Mouse (Mus musculus): Measurements from ENCODE around the gene Cacna1g. TPM values are rescaled to one million over a fixed set of nuclear protein-coding genes. Genes with fewer than 3 reads are reported as not detected.
A peak's percentile ranks its signal among the peaks of the same experiment; 100 is the strongest.
"Not testable (repeated sequence)": the region's sequence is repeated elsewhere in the genome, so short reads cannot be mapped to it uniquely, and the experiment has no call there.

Cacna1g gene
- polyA plus RNA-seq, 1 experiment from 2014 or later: 5.8 TPM

- Histone ChIP-seq H3K4me1 (ENCODE audit: control insufficient read depth, insufficient read depth, low read length) (peaks cover 18% of the 10 kb centered on the region), H3K36me3 (ENCODE audit: control insufficient read depth, insufficient read depth) (no peaks in the 10 kb centered on the region), H3K27me3 (ENCODE audit: control insufficient read depth, insufficient read depth, low read length) (0 out of 2 replicates have a peak, but pooled peaks cover 4% of the 10 kb centered on the region), H3K27ac (ENCODE audit: low read length) (no peak overlapping the region), H3K9ac (ENCODE audit: low read length) (no peak overlapping the region), H3K9me3 (replicated peaks; ENCODE audit: control insufficient read depth, low read length) (no peaks in the 10 kb centered on the region), H3K4me2 (ENCODE audit: low read depth, low read length) (no peak overlapping the region), H3K4me3 (ENCODE audit: low read length) (no peak overlapping the region)
- no peak for ATAC-seq (replicated peaks; ENCODE audit: extremely low read depth, insufficient read depth, low FRiP score)
- WGBS: 60% methylated on average over 11 of the region's 11 CpGs
Measured at GRCm38 (mm10) chr11:94407803-94408321, 66.1 kb downstream of the Cacna1g start.

GRCm38 (mm10) chr11:94405348-94405747 lies 68.7 kb downstream of the Cacna1g start:
- Histone ChIP-seq H3K9me3 (replicated peaks; ENCODE audit: control insufficient read depth, low read length) (no peaks in the 10 kb centered on the region), H3K27me3 (ENCODE audit: control insufficient read depth, insufficient read depth, low read length) (0 out of 2 replicates have a peak, but pooled peaks cover 5% of the 10 kb centered on the region), H3K36me3 (ENCODE audit: control insufficient read depth, insufficient read depth) (no peaks in the 10 kb centered on the region), H3K4me2 (ENCODE audit: low read depth, low read length) (no peak overlapping the region), H3K4me3 (ENCODE audit: low read length) (no peak overlapping the region), H3K9ac (ENCODE audit: low read length) (no peak overlapping the region), H3K4me1 (ENCODE audit: control insufficient read depth, insufficient read depth, low read length) (peaks cover 8% of the 10 kb centered on the region), H3K27ac (ENCODE audit: low read length) (no peak overlapping the region)
- 39% methylated on average over 6 of the region's 6 CpGs for WGBS
- ATAC-seq (replicated peaks; ENCODE audit: extremely low read depth, insufficient read depth, low FRiP score): no peak

- Histone ChIP-seq H3K4me2 (ENCODE audit: low read depth, low read length) (no peak overlapping the region), H3K4me1 (ENCODE audit: control insufficient read depth, insufficient read depth, low read length) (peaks cover 8% of the 10 kb centered on the region), H3K4me3 (ENCODE audit: low read length) (no peak overlapping the region), H3K9me3 (replicated peaks; ENCODE audit: control insufficient read depth, low read length) (no peaks in the 10 kb centered on the region), H3K36me3 (ENCODE audit: control insufficient read depth, insufficient read depth) (no peaks in the 10 kb centered on the region), H3K27ac (ENCODE audit: low read length) (no peak overlapping the region), H3K9ac (ENCODE audit: low read length) (no peak overlapping the region), H3K27me3 (ENCODE audit: control insufficient read depth, insufficient read depth, low read length) (0 out of 2 replicates have a peak, but pooled peaks cover 5% of the 10 kb centered on the region)
- ATAC-seq (replicated peaks; ENCODE audit: extremely low read depth, insufficient read depth, low FRiP score): peak; percentile 70
- WGBS: 25% methylated on average over 11 of the region's 11 CpGs
Measured at GRCm38 (mm10) chr11:94404641-94405260, 69.2 kb downstream of the Cacna1g start.

GRCm38 (mm10) chr11:94404178-94404577 lies 69.8 kb downstream of the Cacna1g start:
- Histone ChIP-seq H3K9me3 (replicated peaks; ENCODE audit: control insufficient read depth, low read length) (no peaks in the 10 kb centered on the region), H3K27ac (ENCODE audit: low read length) (no peak overlapping the region), H3K27me3 (ENCODE audit: control insufficient read depth, insufficient read depth, low read length) (0 out of 2 replicates have a peak, but pooled peaks cover 2% of the 10 kb centered on the region), H3K36me3 (ENCODE audit: control insufficient read depth, insufficient read depth) (no peaks in the 10 kb centered on the region), H3K9ac (ENCODE audit: low read length) (no peak overlapping the region), H3K4me3 (ENCODE audit: low read length) (no peak overlapping the region), H3K4me1 (ENCODE audit: control insufficient read depth, insufficient read depth, low read length) (peaks cover 8% of the 10 kb centered on the region), H3K4me2 (ENCODE audit: low read depth, low read length) (no peak overlapping the region)
- WGBS: 64% methylated on average over 5 of the region's 5 CpGs
- ATAC-seq (replicated peaks; ENCODE audit: extremely low read depth, insufficient read depth, low FRiP score): no peak

GRCm38 (mm10) chr11:94403757-94404156 lies 70.2 kb downstream of the Cacna1g start:
- Histone ChIP-seq H3K27me3 (ENCODE audit: control insufficient read depth, insufficient read depth, low read length) (0 out of 2 replicates have a peak, but pooled peaks cover 2% of the 10 kb centered on the region), H3K36me3 (ENCODE audit: control insufficient read depth, insufficient read depth) (no peaks in the 10 kb centered on the region), H3K4me2 (ENCODE audit: low read depth, low read length) (no peak overlapping the region), H3K27ac (ENCODE audit: low read length) (no peak overlapping the region), H3K4me1 (ENCODE audit: control insufficient read depth, insufficient read depth, low read length) (peaks cover 8% of the 10 kb centered on the region), H3K9me3 (replicated peaks; ENCODE audit: control insufficient read depth, low read length) (no peaks in the 10 kb centered on the region), H3K9ac (ENCODE audit: low read length) (no peak overlapping the region), H3K4me3 (ENCODE audit: low read length) (no peak overlapping the region)
- 83% methylated on average over 10 of the region's 10 CpGs for WGBS
- no peak for ATAC-seq (replicated peaks; ENCODE audit: extremely low read depth, insufficient read depth, low FRiP score)

- H3K36me3 ChIP-seq (ENCODE audit: control insufficient read depth, insufficient read depth): no peaks in the 10 kb centered on the region
Measured at GRCm38 (mm10) chr11:94402731-94403130, 71.3 kb downstream of the Cacna1g start.

GRCm38 (mm10) chr11:94402029-94402428 lies 72.0 kb downstream of the Cacna1g start:
- not testable (repeated sequence) for H3K27me3 ChIP-seq (ENCODE audit: control insufficient read depth, insufficient read depth, low read length); H3K4me3 ChIP-seq (ENCODE audit: low read length); H3K4me2 ChIP-seq (ENCODE audit: low read depth, low read length); ATAC-seq (replicated peaks; ENCODE audit: extremely low read depth, insufficient read depth, low FRiP score); H3K27ac ChIP-seq (ENCODE audit: low read length); H3K36me3 ChIP-seq (ENCODE audit: control insufficient read depth, insufficient read depth); H3K9me3 ChIP-seq (replicated peaks; ENCODE audit: control insufficient read depth, low read length); H3K9ac ChIP-seq (ENCODE audit: low read length); H3K4me1 ChIP-seq (ENCODE audit: control insufficient read depth, insufficient read depth, low read length)
- WGBS: 84% methylated on average over 4 of the region's 4 CpGs

More at GRCm38 (mm10) chr11:94402731-94403130, 71.3 kb downstream of the Cacna1g start:
- Histone ChIP-seq H3K4me3 (ENCODE audit: low read length) (no peak overlapping the region), H3K27me3 (ENCODE audit: control insufficient read depth, insufficient read depth, low read length) (0 out of 2 replicates have a peak, but pooled peaks cover 2% of the 10 kb centered on the region), H3K4me2 (ENCODE audit: low read depth, low read length) (no peak overlapping the region), H3K9ac (ENCODE audit: low read length) (no peak overlapping the region), H3K4me1 (ENCODE audit: control insufficient read depth, insufficient read depth, low read length) (peaks cover 4% of the 10 kb centered on the region), H3K9me3 (replicated peaks; ENCODE audit: control insufficient read depth, low read length) (no peaks in the 10 kb centered on the region), H3K27ac (ENCODE audit: low read length) (no peak overlapping the region)
- ATAC-seq (replicated peaks; ENCODE audit: extremely low read depth, insufficient read depth, low FRiP score): no peak
- WGBS: 77% methylated on average over 5 of the region's 5 CpGs

- 70% methylated on average over 6 of the region's 6 CpGs for WGBS
- H3K9ac ChIP-seq (ENCODE audit: low read length): no peak overlapping the region
- H3K27me3 ChIP-seq (ENCODE audit: control insufficient read depth, insufficient read depth, low read length): 0 out of 2 replicates have a peak, but pooled peaks cover 2% of the 10 kb centered on the region
- H3K4me2 ChIP-seq (ENCODE audit: low read depth, low read length): no peak overlapping the region
- no peak overlapping the region for H3K4me3 ChIP-seq (ENCODE audit: low read length)
- H3K4me1 ChIP-seq (ENCODE audit: control insufficient read depth, insufficient read depth, low read length): peaks cover 4% of the 10 kb centered on the region
- no peaks in the 10 kb centered on the region for H3K9me3 ChIP-seq (replicated peaks; ENCODE audit: control insufficient read depth, low read length)
- ATAC-seq (replicated peaks; ENCODE audit: extremely low read depth, insufficient read depth, low FRiP score): no peak
- no peaks in the 10 kb centered on the region for H3K36me3 ChIP-seq (ENCODE audit: control insufficient read depth, insufficient read depth)
- no peak overlapping the region for H3K27ac ChIP-seq (ENCODE audit: low read length)
Measured at GRCm38 (mm10) chr11:94400996-94401395, 73.0 kb downstream of the Cacna1g start.

GRCm38 (mm10) chr11:94394107-94394506 lies 79.9 kb downstream of the Cacna1g start:
- 58% methylated on average over 7 of the region's 7 CpGs for WGBS
- H3K4me2 ChIP-seq (ENCODE audit: low read depth, low read length): no peak overlapping the region

More at GRCm38 (mm10) chr11:94394107-94394506, 79.9 kb downstream of the Cacna1g start:
- H3K9me3 ChIP-seq (replicated peaks; ENCODE audit: control insufficient read depth, low read length): no peaks in the 10 kb centered on the region
- H3K9ac ChIP-seq (ENCODE audit: low read length): no peak overlapping the region
- peak; percentile 63 for ATAC-seq (replicated peaks; ENCODE audit: extremely low read depth, insufficient read depth, low FRiP score)
- H3K4me3 ChIP-seq (ENCODE audit: low read length): no peak overlapping the region
- H3K27me3 ChIP-seq (ENCODE audit: control insufficient read depth, insufficient read depth, low read length): 0 out of 2 replicates have a peak, but pooled peaks cover 9% of the 10 kb centered on the region
- peaks cover 2% of the 10 kb centered on the region; the same call in 1 of the 2 replicates for H3K4me1 ChIP-seq (ENCODE audit: control insufficient read depth, insufficient read depth, low read length)
- no peak overlapping the region for H3K27ac ChIP-seq (ENCODE audit: low read length)
- no peaks in the 10 kb centered on the region for H3K36me3 ChIP-seq (ENCODE audit: control insufficient read depth, insufficient read depth)

Data from heart, embryonic 16.5 days (tissue).